Mouse (Mus musculus) erythroblast, adult 5-6 weeks (primary cell): ENCODE measurements around the gene Casp8. TPM values are rescaled to one million over a fixed set of nuclear protein-coding genes. Genes with fewer than 3 reads are reported as not detected.
A peak's percentile ranks its signal among the peaks of the same experiment; 100 is the strongest.
"Not testable (repeated sequence)": the region's sequence is repeated elsewhere in the genome, so short reads cannot be mapped to it uniquely, and the experiment has no call there.

Experiments used
- ATAC-seq: replicated peaks from 2 replicates; pipeline ENCODE4 v1.8.0; 2016; ENCODE audit warnings: moderate number of reproducible peaks, mild to moderate bottlenecking, moderate TSS enrichment, inconsistent platforms; ENCODE audit not compliant: poor library complexity, low FRiP score, severe bottlenecking
- total RNA-seq, 2 experiments: library from RNA; stranded (forward) in 1 of 2; stranded (reverse) in 1 of 2; fragments of 150-400 nt in 1 of 2; fragments of 200-764, 138-1000 nt in 1 of 2; gene quantifications; 2 replicates each; pipeline versions ENCODE4 v1.2.3 to v1.2.4; 2015 to 2017; ENCODE audit warnings: low replicate concordance in 2 of 2

Gene Casp8
- total RNA-seq (2015; ENCODE audit: low replicate concordance) (23.6 and 36.9 TPM in 2 replicates), total RNA-seq (2017; ENCODE audit: low replicate concordance) (15.7 and 20.4 TPM in 2 replicates)

DNA sequence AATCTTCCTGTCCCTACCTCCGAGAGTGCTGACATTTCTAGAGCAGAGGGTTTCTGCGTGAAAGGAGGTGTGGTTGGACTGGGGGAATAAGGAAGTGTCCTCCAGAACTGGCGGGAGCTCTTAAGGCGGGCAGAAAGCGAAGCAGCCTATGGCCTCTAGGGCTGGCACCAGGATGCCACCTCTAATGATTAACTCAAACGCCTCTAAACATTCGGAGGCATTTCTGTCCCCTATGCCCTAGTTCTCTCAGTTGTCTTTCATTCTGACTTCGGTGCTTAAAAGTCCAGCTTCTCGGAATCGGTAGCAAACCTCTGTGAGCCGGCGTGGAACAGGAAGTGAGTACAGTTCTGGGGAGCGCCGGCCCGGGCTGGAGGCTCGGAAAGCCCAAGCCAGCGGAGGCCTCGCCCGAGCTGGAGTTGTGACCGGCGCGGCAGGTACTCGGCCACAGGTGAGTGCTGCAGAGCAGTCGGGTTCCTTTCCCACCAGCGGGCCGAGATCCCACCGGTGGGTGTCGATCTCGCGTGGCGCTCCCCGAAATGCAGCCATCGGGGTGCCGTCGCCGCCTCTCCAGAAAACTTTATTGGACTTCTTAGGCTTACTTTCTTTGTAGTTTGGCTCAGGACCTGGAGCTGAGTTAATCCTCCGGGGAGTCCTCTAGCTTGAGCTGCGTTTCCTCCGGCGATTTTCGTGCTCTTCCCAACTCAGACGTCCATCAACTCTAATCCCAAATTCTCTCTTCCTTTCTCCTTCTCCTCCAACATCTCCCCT lies at the start of gene Casp8:
Gene Casp8, plus strand, starts transcription at position 84 of the 768 bp plus-strand sequence.
- peak; percentile 92 for ATAC-seq

DNA sequence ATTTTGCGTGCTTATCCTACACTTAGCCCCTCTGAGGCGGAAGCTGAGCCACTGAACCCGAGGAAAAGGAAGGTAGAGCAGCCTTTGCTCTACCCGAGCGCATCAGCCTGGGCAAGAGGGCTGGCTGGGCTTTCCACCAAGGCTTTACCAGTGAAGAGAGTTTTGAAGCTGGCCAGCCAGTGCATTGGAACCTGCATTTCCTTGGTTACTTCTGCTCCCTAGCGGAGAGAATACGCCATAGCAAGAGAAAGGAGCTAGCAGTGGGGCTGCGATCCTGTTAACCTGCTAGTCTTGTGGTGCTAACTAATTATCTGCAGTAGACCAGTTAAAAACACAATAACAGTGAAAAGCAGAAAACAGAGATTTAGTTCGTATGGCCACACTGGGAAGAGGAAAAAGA lies 48.3 kb upstream of the Casp8 start:
- ATAC-seq, result no peak

DNA sequence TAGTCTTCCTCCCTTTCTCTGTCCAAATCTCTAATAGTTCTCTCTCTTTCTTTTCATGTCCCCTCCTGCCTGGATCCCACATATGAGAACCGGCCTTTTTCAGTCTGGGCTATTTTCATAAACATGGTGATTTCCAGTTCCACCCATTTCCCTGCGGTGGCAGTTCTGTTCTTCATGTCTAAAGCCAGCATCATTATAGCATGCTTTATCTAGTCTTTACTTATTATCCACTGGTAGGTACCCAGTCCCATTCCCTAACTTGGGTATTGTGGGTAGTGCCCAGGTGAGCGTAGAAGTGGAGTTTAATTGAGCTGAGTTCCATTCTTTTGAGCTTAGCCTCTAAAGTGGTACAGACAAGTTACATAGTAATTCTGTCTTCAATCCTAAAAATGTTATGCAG lies 35.7 kb upstream of the Casp8 start:
- no peak for ATAC-seq

DNA sequence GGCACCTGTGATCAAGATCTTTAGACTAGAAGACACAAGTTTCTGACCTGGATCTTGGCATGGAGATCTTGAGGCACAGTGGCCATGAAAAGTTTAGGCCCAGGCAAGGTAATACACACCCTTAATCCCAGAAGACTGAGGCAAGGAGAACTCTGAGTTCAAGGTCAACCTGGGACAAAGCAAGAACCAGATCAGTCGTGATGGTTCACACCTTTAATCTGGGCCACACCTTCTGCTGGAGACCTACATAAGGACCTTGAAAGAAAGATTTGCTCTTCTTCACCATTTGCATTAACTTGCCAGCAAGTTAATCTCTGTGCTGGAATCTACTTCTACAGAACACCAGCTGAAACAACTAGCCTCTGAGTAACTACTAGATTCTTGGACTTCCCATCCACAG lies 34.6 kb upstream of the Casp8 start:
- no peak for ATAC-seq

DNA sequence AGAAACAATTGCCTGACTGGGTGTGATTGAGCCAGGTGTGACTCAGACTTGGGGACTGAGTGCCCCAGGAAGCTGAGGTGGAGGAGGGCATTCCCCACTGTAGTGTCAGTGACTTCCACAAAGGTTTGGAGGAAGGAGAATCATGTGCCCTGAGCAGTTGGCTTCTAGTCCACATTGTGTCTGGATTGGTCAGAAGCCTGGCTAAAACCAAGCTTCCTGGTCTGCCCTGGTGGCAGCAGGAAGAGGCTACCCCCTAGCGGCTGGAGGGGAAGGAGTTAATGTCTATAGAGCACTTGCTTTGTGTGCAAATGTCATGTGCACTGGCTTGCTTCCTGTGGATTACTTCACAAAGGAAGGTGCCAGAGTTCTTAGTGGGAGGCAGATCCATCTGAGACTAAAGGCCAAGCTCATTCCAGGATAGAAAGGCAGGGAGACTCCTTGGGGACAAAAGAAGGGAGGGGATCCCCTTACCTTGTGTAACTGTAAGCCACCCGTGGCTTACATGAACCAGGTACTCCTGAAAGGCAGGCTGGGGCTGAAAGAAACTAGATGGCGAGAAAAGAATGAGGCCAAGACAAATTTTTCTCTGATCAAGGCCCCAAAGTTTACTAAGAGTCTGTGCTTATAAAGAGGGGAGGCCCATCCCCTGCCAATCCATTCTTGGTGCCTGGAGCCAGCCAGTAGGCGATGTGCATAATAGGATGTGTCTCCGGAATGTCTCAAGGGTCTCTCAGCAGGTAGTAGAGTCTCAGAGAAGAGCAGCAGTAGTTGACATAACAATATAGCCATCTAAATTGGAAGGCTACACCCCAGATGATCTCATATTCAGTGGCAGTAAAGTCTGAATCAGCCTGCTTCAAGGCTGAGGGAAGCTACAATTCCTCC lies 33.5 kb upstream of the Casp8 start:
- ATAC-seq, result 0 out of 2 replicates have a peak, but pooled peaks have one; percentile 49

DNA sequence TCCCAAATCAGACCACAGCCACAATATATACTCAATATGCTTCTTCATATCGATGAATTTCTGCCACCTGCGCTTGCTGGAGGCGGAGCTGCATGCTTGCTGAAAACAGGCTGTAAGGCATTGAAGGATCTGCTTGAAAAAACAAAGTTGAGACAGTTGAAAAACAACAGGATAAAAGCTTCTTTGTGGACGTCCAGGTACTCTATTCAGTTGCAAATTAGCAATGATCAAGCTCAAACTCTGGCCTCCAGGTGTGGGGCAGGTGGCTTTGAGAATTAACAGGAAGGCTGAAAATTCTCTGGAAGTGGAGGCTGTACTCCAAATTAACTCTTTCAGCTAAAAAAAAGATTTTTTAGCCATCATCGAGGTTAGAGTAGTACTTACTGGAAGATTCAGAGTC lies 32.6 kb upstream of the Casp8 start:
- no peak for ATAC-seq

DNA sequence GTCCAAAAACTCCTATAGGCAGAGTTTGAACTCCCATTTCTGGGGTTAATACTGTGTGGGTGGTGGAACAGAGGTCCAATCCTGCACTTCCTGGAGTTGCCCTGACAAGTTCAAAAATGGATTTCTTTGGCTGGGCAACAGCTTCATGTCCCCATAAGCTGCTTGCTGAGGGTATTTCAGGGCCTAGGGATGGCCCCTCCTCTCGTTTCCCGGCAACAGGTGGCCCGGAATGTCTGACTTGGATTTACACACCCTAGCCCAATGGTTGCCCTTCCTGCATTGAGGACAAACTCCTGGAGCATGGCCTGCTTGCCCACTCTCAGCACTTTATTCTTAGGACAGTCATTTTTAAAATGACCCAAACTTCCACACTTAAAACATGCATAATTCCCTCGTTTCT lies 28.7 kb upstream of the Casp8 start:
- not testable (repeated sequence) for ATAC-seq

DNA sequence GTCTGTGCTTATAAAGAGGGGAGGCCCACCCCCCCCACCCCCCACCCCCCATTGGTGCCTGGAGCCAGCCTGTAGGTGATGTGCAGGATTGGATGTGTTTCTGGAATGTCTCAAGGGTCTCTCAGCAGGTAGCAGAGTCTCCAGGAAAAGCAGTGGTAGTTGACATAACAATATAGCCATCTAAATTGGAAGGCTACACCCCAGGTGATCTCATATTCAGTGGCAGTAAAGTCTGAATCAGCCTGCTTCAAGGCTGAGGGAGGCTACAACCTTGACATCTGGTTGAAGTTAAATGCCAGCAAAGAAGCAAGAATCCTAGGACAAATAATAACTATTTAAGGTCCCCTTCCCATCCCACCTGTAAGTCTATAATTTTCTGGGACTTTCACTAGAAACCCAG lies 26.0 kb upstream of the Casp8 start:
- no peak for ATAC-seq

DNA sequence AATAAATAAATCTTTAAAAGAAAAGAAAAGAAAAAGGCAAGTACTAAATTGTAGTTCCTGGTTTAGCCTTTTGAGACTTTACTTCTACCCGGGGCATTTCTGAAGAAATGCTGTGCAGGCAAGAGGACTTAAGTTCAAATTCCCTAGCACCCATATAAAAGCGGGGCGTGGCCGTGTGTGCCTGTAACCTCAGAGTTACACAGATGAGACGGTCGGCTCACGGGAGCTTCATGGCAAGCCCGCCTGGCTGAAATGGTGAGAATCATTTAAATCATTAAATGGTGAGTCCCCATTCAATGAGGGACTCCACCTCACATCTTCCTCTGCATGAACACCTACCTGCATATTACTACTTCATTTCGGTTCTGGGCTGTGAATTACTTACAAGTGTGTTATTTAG lies 25.5 kb upstream of the Casp8 start:
- ATAC-seq, result peak; percentile 43; the same call in 1 of the 2 replicates

DNA sequence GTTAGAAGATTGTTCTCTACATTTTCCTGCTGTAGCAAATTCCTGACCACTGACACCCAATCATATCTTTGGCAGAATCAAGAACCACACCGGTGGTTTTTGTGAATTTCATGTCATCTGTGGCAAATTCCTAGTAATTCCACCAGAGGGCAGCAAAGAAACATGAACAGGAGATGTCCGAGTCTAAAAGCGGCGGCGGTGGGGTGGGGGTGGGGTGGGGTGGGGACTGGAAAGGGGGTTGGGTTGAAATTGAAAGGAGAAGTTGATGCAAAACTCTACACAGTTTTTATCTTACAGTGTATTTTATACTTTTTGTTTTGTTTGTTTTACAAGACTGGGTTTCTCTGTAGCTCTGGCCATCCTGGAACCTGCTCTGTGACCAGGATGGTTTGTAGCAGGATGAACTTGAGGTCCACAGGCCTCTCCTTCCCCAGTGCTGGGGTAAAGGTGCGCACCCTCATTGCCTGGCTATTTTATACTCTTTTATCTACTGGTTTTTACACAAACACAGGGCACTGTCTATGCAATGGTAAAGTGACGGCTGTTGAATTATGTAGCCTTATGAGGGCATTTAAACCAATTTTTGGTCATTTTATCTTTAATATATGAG lies 25.0 kb upstream of the Casp8 start:
- no peak; the same call in 1 of the 2 replicates for ATAC-seq

DNA sequence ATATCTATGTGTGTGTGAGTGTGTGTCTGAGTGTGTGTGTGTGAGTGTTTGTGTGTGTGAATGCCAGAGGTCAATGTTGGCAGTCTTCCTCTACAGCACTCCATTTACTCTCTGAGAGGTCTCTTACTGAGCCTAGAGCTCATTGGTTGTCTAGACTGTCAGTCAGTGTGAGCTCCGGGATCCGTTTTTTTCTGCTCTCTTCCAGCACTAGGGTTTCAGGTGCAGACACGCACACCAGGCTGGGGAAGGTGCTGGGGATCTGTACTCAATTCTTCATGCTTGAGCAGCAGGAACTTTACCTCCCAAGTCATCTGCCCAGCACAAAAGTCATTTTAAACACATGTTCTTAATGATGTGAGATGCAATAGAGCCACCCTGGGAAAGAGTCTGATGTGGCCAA lies 23.1 kb upstream of the Casp8 start:
- ATAC-seq, result no peak; the same call in 1 of the 2 replicates

DNA sequence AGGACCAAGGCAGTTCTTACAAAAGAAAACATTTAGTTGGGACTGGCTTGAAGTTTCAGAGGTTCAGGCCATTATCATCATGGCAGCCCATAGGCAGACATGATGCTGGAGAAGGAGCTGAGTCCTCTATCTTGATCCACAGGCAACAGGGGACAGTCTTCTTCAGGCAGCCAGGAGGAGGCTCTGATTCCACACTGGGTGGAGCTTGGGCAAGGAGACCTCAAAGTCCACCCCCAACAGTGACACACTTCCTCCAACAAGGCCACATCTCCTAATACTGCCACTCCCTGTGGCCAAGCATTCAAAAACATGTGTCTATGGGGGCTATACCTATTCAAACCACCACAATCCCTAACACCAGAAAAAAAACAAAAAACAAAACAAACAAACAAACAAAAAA lies 21.9 kb upstream of the Casp8 start:
- ATAC-seq, result no peak

DNA sequence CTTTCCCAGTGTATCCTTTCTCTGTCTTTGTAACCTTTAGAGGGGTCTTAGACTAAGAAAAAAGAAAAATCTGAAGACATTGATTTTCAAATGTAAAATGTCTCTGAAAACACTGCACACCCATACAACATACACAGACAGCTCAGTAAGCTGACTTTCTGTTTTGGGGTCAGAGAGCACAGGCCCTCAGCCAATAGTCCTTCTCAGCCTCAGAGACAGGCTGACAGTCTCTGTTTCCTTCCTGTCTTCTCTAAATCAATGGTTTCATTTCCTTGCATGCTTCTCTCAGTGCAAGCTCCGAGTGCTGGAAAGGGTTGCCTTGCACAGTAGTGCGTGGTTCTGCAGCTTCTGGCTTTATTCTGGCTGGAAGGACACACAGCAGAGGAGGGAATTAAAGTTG lies 21.3 kb upstream of the Casp8 start:
- no peak for ATAC-seq

DNA sequence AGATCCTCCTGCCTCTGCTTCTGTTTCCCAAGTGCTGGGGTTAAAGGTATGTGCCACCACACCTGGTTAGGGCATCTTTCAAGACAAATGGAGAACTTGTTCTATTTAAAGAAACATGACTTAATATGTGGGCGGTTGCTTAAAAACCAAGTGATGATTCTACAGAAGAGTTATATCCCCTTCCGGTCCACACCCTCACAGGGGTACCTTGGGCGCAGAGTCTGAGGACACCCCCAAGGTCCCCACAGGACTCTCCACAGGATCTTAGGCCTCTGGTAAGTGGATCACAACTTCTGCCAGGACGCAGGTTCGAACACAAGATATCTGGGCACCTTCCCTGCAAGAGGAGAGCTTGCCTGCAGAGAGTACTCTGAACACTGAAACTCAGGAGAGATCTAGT lies 19.8 kb upstream of the Casp8 start:
- ATAC-seq, result no peak

DNA sequence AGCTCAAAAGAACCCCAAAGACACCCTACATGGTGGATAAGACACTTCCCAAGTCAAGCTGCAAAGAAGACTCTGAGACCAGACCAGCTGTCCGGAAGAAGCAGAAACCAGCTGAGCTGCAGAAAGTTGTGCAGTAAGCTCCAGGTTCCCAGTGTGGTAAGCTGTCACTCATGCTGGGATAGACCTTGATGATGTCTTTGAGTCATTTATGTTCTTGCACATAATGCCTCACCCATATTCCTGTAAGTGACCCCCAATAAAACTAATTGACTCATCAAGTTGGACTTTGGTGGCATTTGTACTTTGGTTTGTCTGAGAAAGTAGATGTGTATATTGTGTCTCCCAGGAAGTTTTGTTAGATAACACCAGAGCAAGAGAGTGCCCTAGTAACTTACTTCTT lies 17.6 kb upstream of the Casp8 start:
- no peak for ATAC-seq

DNA sequence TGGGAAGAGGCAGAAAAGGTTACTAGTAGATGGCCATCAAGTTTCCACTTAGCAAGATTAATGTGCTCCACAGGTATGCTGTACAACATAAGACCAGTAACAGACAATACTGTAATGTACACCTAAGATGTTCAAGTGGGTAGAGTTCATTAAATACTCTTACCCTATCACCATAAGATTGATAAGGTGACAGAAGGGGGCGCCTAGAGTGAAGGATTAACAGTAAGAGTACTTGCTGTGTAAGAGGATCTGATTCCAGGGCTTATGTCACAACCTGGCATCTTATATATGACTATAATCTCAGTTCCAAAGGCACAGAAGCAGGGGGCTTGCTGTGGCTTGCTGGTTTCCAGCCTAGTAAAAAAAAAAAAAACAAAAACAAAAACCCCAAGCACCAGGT lies 16.9 kb upstream of the Casp8 start:
- no peak for ATAC-seq

DNA sequence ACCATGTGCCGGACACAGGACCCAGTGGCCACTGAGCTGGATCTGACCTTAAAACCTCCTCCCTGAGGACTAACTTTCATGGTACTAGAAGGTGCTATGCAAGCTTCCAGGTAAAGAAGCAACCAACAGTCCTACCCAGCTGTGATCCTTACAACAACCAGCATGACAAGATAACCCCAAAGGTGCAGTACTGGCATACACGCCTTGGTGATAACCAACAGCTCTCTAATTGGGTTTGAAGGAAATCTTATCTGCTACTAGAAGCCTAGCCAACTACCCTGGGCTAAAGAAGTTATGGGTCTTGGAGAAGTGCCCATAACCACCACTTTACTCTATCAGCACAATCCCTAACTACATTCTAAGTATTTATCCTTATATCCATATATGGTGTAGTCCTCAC lies 8.9 kb upstream of the Casp8 start:
- ATAC-seq, result no peak

DNA sequence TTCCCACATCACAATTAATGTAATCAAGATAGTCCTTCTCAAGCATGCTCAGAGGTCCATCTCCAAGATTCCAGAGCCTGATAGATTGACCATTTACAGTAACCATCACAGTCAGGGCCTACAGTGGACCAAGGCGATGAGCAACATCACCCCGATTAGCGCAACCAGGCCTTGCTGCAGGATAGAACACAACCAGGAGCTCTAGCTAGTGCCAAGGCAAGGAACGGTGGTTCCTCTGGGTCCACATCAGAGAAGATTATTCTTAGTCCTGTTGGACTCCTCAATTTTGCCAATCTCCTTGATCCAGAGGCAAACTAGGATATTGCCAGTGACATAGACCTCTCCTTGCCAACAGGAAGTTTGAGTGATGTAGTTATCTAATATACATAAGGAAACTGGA lies 6.8 kb upstream of the Casp8 start:
- no peak for ATAC-seq

DNA sequence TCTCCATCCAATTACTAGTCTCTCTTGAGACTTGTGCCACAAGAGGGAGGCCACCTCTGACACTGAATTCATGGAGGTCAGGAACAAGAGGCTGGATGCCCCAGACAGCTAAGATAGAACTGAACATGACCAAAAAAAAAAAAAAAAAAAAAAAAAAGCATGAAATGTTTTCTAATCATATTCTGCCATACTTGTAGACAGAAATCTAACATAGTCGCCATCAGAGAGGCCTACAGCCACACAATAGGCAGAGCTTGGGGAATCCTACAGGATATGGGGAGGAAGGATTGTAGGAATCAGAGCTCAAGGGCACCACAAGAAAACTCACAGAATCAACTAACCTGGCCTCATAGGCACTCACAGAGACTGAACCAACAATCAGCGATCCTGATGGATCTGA lies 469 bp upstream of the Casp8 start:
- no peak for ATAC-seq

DNA sequence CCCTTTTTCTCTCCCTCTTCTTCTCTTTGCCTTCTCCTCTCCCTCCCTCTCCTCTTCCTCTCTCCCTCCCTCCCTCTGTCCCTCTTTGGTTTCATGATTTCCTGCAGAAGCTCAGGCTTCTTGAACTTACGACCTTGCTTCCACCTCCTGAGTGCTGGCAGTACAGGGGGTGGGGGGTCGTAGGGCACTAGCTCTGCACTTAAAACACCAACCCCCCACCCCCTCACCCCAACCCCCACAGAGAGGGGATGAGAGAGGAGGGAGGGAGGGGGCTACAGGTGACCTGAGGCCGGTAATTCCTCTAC lies 837 bp downstream of the Casp8 start:
- ATAC-seq, result no peak

DNA sequence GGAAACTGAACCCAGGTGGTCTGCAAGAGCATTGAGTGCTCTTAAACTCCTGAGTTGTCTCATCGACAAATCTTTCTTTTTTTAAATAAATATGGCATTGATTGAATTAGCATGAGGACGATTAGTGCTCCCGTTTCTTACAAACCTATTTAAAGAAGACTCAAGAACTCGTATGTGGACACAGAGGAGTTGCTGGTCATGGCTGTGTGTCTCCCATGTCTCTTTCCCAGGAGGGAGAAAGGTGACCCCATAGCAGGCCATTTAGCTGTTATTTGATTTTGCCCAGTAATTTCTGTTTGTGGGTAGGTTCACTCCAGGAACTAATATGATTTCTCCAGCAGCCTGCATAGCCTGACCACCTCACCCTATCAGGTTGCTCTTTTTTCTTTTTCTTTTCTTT lies 1.7 kb downstream of the Casp8 start:
- ATAC-seq, result no peak
